ENCODE assay signal across 12 mouse cellular contexts in the genomic region with DNA sequence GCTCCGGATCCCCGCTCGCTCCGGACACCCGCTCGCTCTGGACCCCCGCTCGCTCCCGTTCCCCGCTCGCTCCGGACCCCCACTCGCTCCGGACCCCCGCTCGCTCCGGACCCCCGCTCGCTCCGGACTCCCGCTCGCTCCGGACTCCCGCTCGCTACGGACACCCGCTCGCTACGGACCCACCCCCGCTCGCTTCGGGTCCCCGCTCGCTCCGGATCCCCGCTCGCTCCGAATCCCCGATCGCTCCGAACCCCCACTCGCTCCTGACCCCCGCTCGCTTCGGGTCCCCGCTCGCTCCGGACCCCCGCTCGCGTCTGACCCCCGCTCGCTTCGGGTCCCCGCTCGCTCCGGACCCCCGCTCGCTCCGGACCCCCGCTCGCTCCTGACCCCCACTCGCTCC. TPM values are rescaled to one million over a fixed set of nuclear protein-coding genes. Genes with fewer than 3 reads are reported as not detected.
A peak's percentile ranks its signal among the peaks of the same experiment; 100 is the strongest.
DNase-seq lines count a peak whose midpoint lies in the region; ATAC-seq and TF ChIP-seq lines count a peak whose summit lies in the region.
"Not testable (repeated sequence)": the region's sequence is repeated elsewhere in the genome, so short reads cannot be mapped to it uniquely, and the experiment has no call there.
"Had no signal": no experiment of that assay in that cellular context is flagged by ENCODE, and none has a peak within 500 bp of the region (broad histone marks: within the 10 kb centered on the region; RNA-seq: fewer than 3 reads in every experiment).

No protein-coding gene starts in this region.

- not testable (repeated sequence) for TF ChIP-seq POLR2A in kidney, adult 2 months (IDR thresholded peaks at IDR 0.05; ENCODE audit: low read depth, low read length)

- peak overlapping the region; percentile 92 for H3K4me2 ChIP-seq in forebrain, embryonic 16.5 days (ENCODE audit: low read length)
- peak overlapping the region; percentile 89 for H3K4me2 ChIP-seq in limb, embryonic 13.5 days (replicated peaks)
- H3K4me2 ChIP-seq in lung, embryonic 14.5 days: peak overlapping the region; percentile 80
- peak overlapping the region; percentile 94 for H3K4me2 ChIP-seq in midbrain, postnatal 0 days (ENCODE audit: low read depth, low read length, poor library complexity, severe bottlenecking)
- H3K4me2 ChIP-seq in stomach, embryonic 16.5 days (ENCODE audit: low read depth, low read length): peak overlapping the region; percentile 80

- H3K27ac ChIP-seq in embryonic facial prominence, embryonic 10.5 days (replicated peaks); forebrain, embryonic 16.5 days (ENCODE audit: low read length); hindbrain, embryonic 10.5 days; kidney, adult 2 months (ENCODE audit: insufficient read depth, low read depth, low read length); limb, embryonic 13.5 days; lung, embryonic 14.5 days (ENCODE audit: low read depth); midbrain, postnatal 0 days (ENCODE audit: low read depth, low read length); stomach, embryonic 16.5 days (ENCODE audit: low read length): not testable (repeated sequence)

- peak; percentile 38 for DNase-seq in embryonic facial prominence, embryonic 10.5 days (ENCODE audit: low spot score)
- not testable (repeated sequence) for DNase-seq in hindbrain, embryonic 10.5 days (ENCODE audit: low spot score); kidney, adult 2 months; midbrain, postnatal 0 days (ENCODE audit: low spot score)
- DNase-seq in lung, embryonic 14.5 days: peak; percentile 22

- H3K4me3 ChIP-seq in embryonic facial prominence, embryonic 10.5 days: peak overlapping the region; percentile 60
- peak overlapping the region; percentile 47 for H3K4me3 ChIP-seq in forebrain, embryonic 16.5 days (replicated peaks; ENCODE audit: low read length)
- H3K4me3 ChIP-seq in hindbrain, embryonic 10.5 days: peak overlapping the region; percentile 60
- peak overlapping the region; percentile 45 for H3K4me3 ChIP-seq in kidney, adult 2 months (ENCODE audit: insufficient read depth, low read depth, low read length)
- H3K4me3 ChIP-seq in limb, embryonic 13.5 days: peak overlapping the region; percentile 51
- H3K4me3 ChIP-seq in lung, embryonic 14.5 days (ENCODE audit: low read depth, low read length): peak overlapping the region; percentile 47
- H3K4me3 ChIP-seq in midbrain, postnatal 0 days (ENCODE audit: low read depth, low read length): peak overlapping the region; percentile 45
- peak overlapping the region; percentile 47 for H3K4me3 ChIP-seq in stomach, embryonic 16.5 days (replicated peaks; ENCODE audit: low read length)

- peaks cover 18% of the 10 kb centered on the region for H3K4me1 ChIP-seq in embryonic facial prominence, embryonic 10.5 days
- peaks cover 17% of the 10 kb centered on the region for H3K4me1 ChIP-seq in forebrain, embryonic 16.5 days (replicated peaks; ENCODE audit: control insufficient read depth, insufficient read depth, low read length)
- H3K4me1 ChIP-seq in hindbrain, embryonic 10.5 days (replicated peaks): peaks cover 28% of the 10 kb centered on the region
- H3K4me1 ChIP-seq in kidney, adult 2 months (ENCODE audit: control insufficient read depth, insufficient read depth, low read length); limb, embryonic 13.5 days; lung, embryonic 14.5 days (ENCODE audit: insufficient read depth); midbrain, postnatal 0 days (ENCODE audit: insufficient read depth, low read length); stomach, embryonic 16.5 days (ENCODE audit: control insufficient read depth, insufficient read depth, low read length): not testable (repeated sequence)

- not testable (repeated sequence) for ATAC-seq in forebrain, embryonic 16.5 days; limb, embryonic 13.5 days (ENCODE audit: low FRiP score, low read depth); lung, embryonic 14.5 days (ENCODE audit: insufficient read depth); midbrain, postnatal 0 days (ENCODE audit: low FRiP score); stomach, embryonic 16.5 days (ENCODE audit: insufficient read depth, low FRiP score)

- under 1% methylated on average over 57 of the region's 63 CpGs for WGBS in embryonic facial prominence, embryonic 10.5 days
- under 1% methylated on average over 28 of the region's 63 CpGs for WGBS in forebrain, embryonic 16.5 days
- under 1% methylated on average over 63 of the region's 63 CpGs for WGBS in hindbrain, embryonic 10.5 days
- under 1% methylated on average over 63 of the region's 63 CpGs for WGBS in kidney, adult 2 months
- WGBS in limb, embryonic 13.5 days: under 1% methylated on average over 61 of the region's 63 CpGs
- WGBS in lung, embryonic 14.5 days: 0% methylated on average over 53 of the region's 63 CpGs
- WGBS in midbrain, postnatal 0 days: under 1% methylated on average over 43 of the region's 63 CpGs
- 2% methylated on average over 58 of the region's 63 CpGs for WGBS in stomach, embryonic 16.5 days

- not testable (repeated sequence) for H3K36me3 ChIP-seq in embryonic facial prominence, embryonic 10.5 days (replicated peaks); forebrain, embryonic 16.5 days (ENCODE audit: control insufficient read depth, insufficient read depth); hindbrain, embryonic 10.5 days; kidney, adult 2 months (ENCODE audit: control insufficient read depth, insufficient read depth, low read length); limb, embryonic 13.5 days; lung, embryonic 14.5 days (ENCODE audit: insufficient read depth); midbrain, postnatal 0 days (ENCODE audit: insufficient read depth, low read length); stomach, embryonic 16.5 days (ENCODE audit: control insufficient read depth, insufficient read depth, low read length)

- peak overlapping the region; percentile 39 for H3K9ac ChIP-seq in forebrain, embryonic 16.5 days (replicated peaks; ENCODE audit: low read depth, low read length)
- H3K9ac ChIP-seq in limb, embryonic 13.5 days: peak overlapping the region; percentile 51
- peak overlapping the region; percentile 46; the same call in 1 of the 2 replicates for H3K9ac ChIP-seq in lung, embryonic 14.5 days
- H3K9ac ChIP-seq in midbrain, postnatal 0 days (replicated peaks; ENCODE audit: low read length, poor library complexity, severe bottlenecking): peak overlapping the region; percentile 42; the same call in 1 of the 2 replicates
- H3K9ac ChIP-seq in stomach, embryonic 16.5 days (ENCODE audit: low read length): peak overlapping the region; percentile 57

- TF ChIP-seq CTCF in kidney, adult 2 months (conservative IDR thresholded peaks at IDR 0.05; ENCODE audit: insufficient read depth, insufficient read length, low read depth, low read length); lung, embryonic 14.5 days (IDR thresholded peaks at IDR 0.05; ENCODE audit: low read depth); midbrain, postnatal 0 days (IDR thresholded peaks at IDR 0.05): not testable (repeated sequence)

- H3K9me3 ChIP-seq in embryonic facial prominence, embryonic 10.5 days; forebrain, embryonic 16.5 days (ENCODE audit: control insufficient read depth, low read length); hindbrain, embryonic 10.5 days; limb, embryonic 13.5 days; lung, embryonic 14.5 days (ENCODE audit: low read depth, low read length); midbrain, postnatal 0 days (ENCODE audit: low read length); stomach, embryonic 16.5 days (replicated peaks; ENCODE audit: control insufficient read depth, low read length): not testable (repeated sequence)

- peaks cover 94% of the 10 kb centered on the region for H3K27me3 ChIP-seq in embryonic facial prominence, embryonic 10.5 days (replicated peaks; ENCODE audit: low read depth, poor library complexity, severe bottlenecking)
- H3K27me3 ChIP-seq in forebrain, embryonic 16.5 days (replicated peaks; ENCODE audit: control insufficient read depth, insufficient read depth, low read length): peaks cover 38% of the 10 kb centered on the region
- H3K27me3 ChIP-seq in hindbrain, embryonic 10.5 days (ENCODE audit: insufficient read depth, poor library complexity, severe bottlenecking): peaks cover 92% of the 10 kb centered on the region
- not testable (repeated sequence) for H3K27me3 ChIP-seq in kidney, adult 2 months (replicated peaks; ENCODE audit: control insufficient read depth, insufficient read depth, low read length)
- peaks cover 80% of the 10 kb centered on the region for H3K27me3 ChIP-seq in limb, embryonic 13.5 days
- H3K27me3 ChIP-seq in lung, embryonic 14.5 days (ENCODE audit: insufficient read depth, low read length): peaks cover 53% of the 10 kb centered on the region
- H3K27me3 ChIP-seq in midbrain, postnatal 0 days (ENCODE audit: insufficient read depth, low read length): peaks cover 35% of the 10 kb centered on the region
- peaks cover 45% of the 10 kb centered on the region for H3K27me3 ChIP-seq in stomach, embryonic 16.5 days (ENCODE audit: control insufficient read depth, insufficient read depth, low read length)

RNA-seq across cellular contexts. Expression of gene Slfn5, which starts 20.0 kb away (rescaled TPM):
- 0.26 and 0.31 TPM in 2 replicates for polyA plus RNA-seq in embryonic facial prominence, embryonic 10.5 days (2016; fragmentation: Nextera tagmentation; extraction: Ambion mirVana)
- 1.3 and 1.8 TPM in 2 replicates for polyA plus RNA-seq in forebrain, embryonic 16.5 days (2015; fragmentation: Nextera tagmentation; extraction: Ambion mirVana)
- polyA plus RNA-seq in hindbrain, embryonic 10.5 days (2016; fragmentation: Nextera tagmentation; extraction: Ambion mirVana): 0.11 and 0.48 TPM in 2 replicates
- polyA plus RNA-seq in kidney, adult 2 months (2012; rRNA removed): 14.1 and 21.4 TPM in 2 replicates
- 1.0 and 1.3 TPM in 2 replicates for polyA plus RNA-seq in limb, embryonic 13.5 days (2015; fragmentation: Nextera tagmentation; extraction: Ambion mirVana)
- 1.5 and 1.6 TPM in 2 replicates for polyA plus RNA-seq in lung, embryonic 14.5 days (2014; fragmentation: Nextera tagmentation; extraction: Ambion mirVana)
- total RNA-seq in midbrain, postnatal 0 days (2014; rRNA removed): 3.9 and 4.0 TPM in 2 replicates
- 2.0 and 2.5 TPM in 2 replicates for polyA plus RNA-seq in midbrain, postnatal 0 days (2015; fragmentation: Nextera tagmentation; extraction: Ambion mirVana)
- polyA plus RNA-seq in stomach, embryonic 16.5 days (2015; fragmentation: Nextera tagmentation; extraction: Ambion mirVana): 1.9 and 2.3 TPM in 2 replicates

RNA-seq across cellular contexts. Expression of gene Unc45b, which starts 20.8 kb away (rescaled TPM):
- 0.32 and 0.91 TPM in 2 replicates for polyA plus RNA-seq in embryonic facial prominence, embryonic 10.5 days (2016; fragmentation: Nextera tagmentation; extraction: Ambion mirVana)
- 0.96 and 1.6 TPM in 2 replicates for polyA plus RNA-seq in forebrain, embryonic 16.5 days (2015; fragmentation: Nextera tagmentation; extraction: Ambion mirVana)
- 0.22 and 0.60 TPM in 2 replicates for polyA plus RNA-seq in hindbrain, embryonic 10.5 days (2016; fragmentation: Nextera tagmentation; extraction: Ambion mirVana)
- 5.0 and 7.9 TPM in 2 replicates for polyA plus RNA-seq in kidney, adult 2 months (2012; rRNA removed)
- polyA plus RNA-seq in limb, embryonic 13.5 days (2015; fragmentation: Nextera tagmentation; extraction: Ambion mirVana): 18.2 and 20.0 TPM in 2 replicates
- 5.6 and 7.8 TPM in 2 replicates for polyA plus RNA-seq in lung, embryonic 14.5 days (2014; fragmentation: Nextera tagmentation; extraction: Ambion mirVana)
- total RNA-seq in midbrain, postnatal 0 days (2014; rRNA removed): 0.05 and 0.19 TPM in 2 replicates
- polyA plus RNA-seq in midbrain, postnatal 0 days (2015; fragmentation: Nextera tagmentation; extraction: Ambion mirVana): 2.9 and 3.1 TPM in 2 replicates
- polyA plus RNA-seq in stomach, embryonic 16.5 days (2015; fragmentation: Nextera tagmentation; extraction: Ambion mirVana): 1.3 and 10.6 TPM in 2 replicates

RNA-seq across cellular contexts. Expression of gene Nle1, which starts 22.9 kb away (rescaled TPM):
- polyA plus RNA-seq in embryonic facial prominence, embryonic 10.5 days (2016; fragmentation: Nextera tagmentation; extraction: Ambion mirVana): 41.2 and 45.6 TPM in 2 replicates
- polyA plus RNA-seq in forebrain, embryonic 16.5 days (2015; fragmentation: Nextera tagmentation; extraction: Ambion mirVana): 33.3 and 39.7 TPM in 2 replicates
- polyA plus RNA-seq in hindbrain, embryonic 10.5 days (2016; fragmentation: Nextera tagmentation; extraction: Ambion mirVana): 37.0 and 41.3 TPM in 2 replicates
- 16.3 and 16.9 TPM in 2 replicates for polyA plus RNA-seq in kidney, adult 2 months (2012; rRNA removed)
- polyA plus RNA-seq in limb, embryonic 13.5 days (2015; fragmentation: Nextera tagmentation; extraction: Ambion mirVana): 39.5 and 41.3 TPM in 2 replicates
- polyA plus RNA-seq in lung, embryonic 14.5 days (2014; fragmentation: Nextera tagmentation; extraction: Ambion mirVana): 33.0 and 37.4 TPM in 2 replicates
- total RNA-seq in midbrain, postnatal 0 days (2014; rRNA removed): 24.9 and 28.7 TPM in 2 replicates
- 29.8 and 30.1 TPM in 2 replicates for polyA plus RNA-seq in midbrain, postnatal 0 days (2015; fragmentation: Nextera tagmentation; extraction: Ambion mirVana)
- polyA plus RNA-seq in stomach, embryonic 16.5 days (2015; fragmentation: Nextera tagmentation; extraction: Ambion mirVana): 28.5 and 33.8 TPM in 2 replicates

RNA-seq across cellular contexts. Expression of gene Fndc8, which starts 39.2 kb away (rescaled TPM):
- polyA plus RNA-seq in embryonic facial prominence, embryonic 10.5 days (2016; fragmentation: Nextera tagmentation; extraction: Ambion mirVana): 0.26 and 0.35 TPM in 2 replicates
- polyA plus RNA-seq in forebrain, embryonic 16.5 days (2015; fragmentation: Nextera tagmentation; extraction: Ambion mirVana): 0.43 and 1.1 TPM in 2 replicates
- polyA plus RNA-seq in hindbrain, embryonic 10.5 days (2016; fragmentation: Nextera tagmentation; extraction: Ambion mirVana): 0.19 and 0.31 TPM in 2 replicates
- 0.13 and 0.19 TPM in 2 replicates for polyA plus RNA-seq in kidney, adult 2 months (2012; rRNA removed)
- 0.19 and 0.23 TPM in 2 replicates for polyA plus RNA-seq in limb, embryonic 13.5 days (2015; fragmentation: Nextera tagmentation; extraction: Ambion mirVana)
- not detected in 2 replicates for polyA plus RNA-seq in lung, embryonic 14.5 days (2014; fragmentation: Nextera tagmentation; extraction: Ambion mirVana)
- not detected in 2 replicates for total RNA-seq in midbrain, postnatal 0 days (2014; rRNA removed)
- 0.22 and 0.27 TPM in 2 replicates for polyA plus RNA-seq in midbrain, postnatal 0 days (2015; fragmentation: Nextera tagmentation; extraction: Ambion mirVana)
- polyA plus RNA-seq in stomach, embryonic 16.5 days (2015; fragmentation: Nextera tagmentation; extraction: Ambion mirVana): 0.22 TPM in 1 of 2 replicates, not detected in the other
- total RNA-seq: gastrocnemius, postnatal 25 days; heart, postnatal 36 days; left cerebral cortex, adult 18-20 months had no signal
- polyA plus RNA-seq: cortical plate, adult 2 months had no signal

RNA-seq across cellular contexts. Expression of gene Rad51d, which starts 40.7 kb away (rescaled TPM):
- polyA plus RNA-seq in embryonic facial prominence, embryonic 10.5 days (2016; fragmentation: Nextera tagmentation; extraction: Ambion mirVana): 13.7 and 14.7 TPM in 2 replicates
- polyA plus RNA-seq in forebrain, embryonic 16.5 days (2015; fragmentation: Nextera tagmentation; extraction: Ambion mirVana): 13.5 and 15.2 TPM in 2 replicates
- polyA plus RNA-seq in hindbrain, embryonic 10.5 days (2016; fragmentation: Nextera tagmentation; extraction: Ambion mirVana): 15.1 and 17.3 TPM in 2 replicates
- polyA plus RNA-seq in kidney, adult 2 months (2012; rRNA removed): 13.7 and 15.7 TPM in 2 replicates
- polyA plus RNA-seq in limb, embryonic 13.5 days (2015; fragmentation: Nextera tagmentation; extraction: Ambion mirVana): 9.5 and 12.6 TPM in 2 replicates
- polyA plus RNA-seq in lung, embryonic 14.5 days (2014; fragmentation: Nextera tagmentation; extraction: Ambion mirVana): 13.5 and 14.5 TPM in 2 replicates
- total RNA-seq in midbrain, postnatal 0 days (2014; rRNA removed): 8.4 and 11.2 TPM in 2 replicates
- polyA plus RNA-seq in midbrain, postnatal 0 days (2015; fragmentation: Nextera tagmentation; extraction: Ambion mirVana): 11.0 and 11.2 TPM in 2 replicates
- 12.5 and 12.8 TPM in 2 replicates for polyA plus RNA-seq in stomach, embryonic 16.5 days (2015; fragmentation: Nextera tagmentation; extraction: Ambion mirVana)
